Mouse (Mus musculus) intestine, postnatal 0 days (tissue): ENCODE data around the gene Fam193a. TPM values are rescaled to one million over a fixed set of nuclear protein-coding genes. Genes with fewer than 3 reads are reported as not detected.

Source experiments
- ATAC-seq: fragments of 200-750 bp; cut with Nextera tagmentation; 2 replicates; pipeline ENCODE4 v1.8.0; 2017; ENCODE audit warnings: mild to moderate bottlenecking, moderate TSS enrichment, moderate library complexity
- H3K27ac ChIP-seq: fragments of 300-500 bp; sonication (generic); 2 replicates; pipeline ENCODE4 v1.5.1; 2014; ENCODE audit warnings: mild to moderate bottlenecking, low read depth, low read length, moderate library complexity
- H3K27me3 ChIP-seq: fragments of 300-500 bp; sonication (generic); replicated peaks from 2 replicates; pipeline ENCODE4 v1.6.1; 2014; ENCODE audit warnings: low read length, mixed read lengths; ENCODE audit not compliant: control insufficient read depth, insufficient read depth
- H3K36me3 ChIP-seq: fragments of 300-500 bp; sonication (generic); 2 replicates; pipeline ENCODE4 v1.6.1; 2014; ENCODE audit warnings: mild to moderate bottlenecking, moderate library complexity; ENCODE audit not compliant: control insufficient read depth, insufficient read depth
- H3K4me1 ChIP-seq: fragments of 300-500 bp; sonication (generic); replicated peaks from 2 replicates; pipeline ENCODE4 v1.6.1; 2014; ENCODE audit warnings: antibody characterized with exemption, low read length, mixed read lengths; ENCODE audit not compliant: control insufficient read depth, insufficient read depth
- H3K4me2 ChIP-seq: fragments of 300-500 bp; sonication (generic); replicated peaks from 2 replicates; pipeline ENCODE4 v1.6.1; 2014; ENCODE audit warnings: low read depth, mild to moderate bottlenecking, moderate library complexity
- H3K4me3 ChIP-seq: fragments of 300-500 bp; sonication (generic); 2 replicates; pipeline ENCODE4 v1.5.1; 2014; ENCODE audit warnings: low read depth, low read length
- H3K9ac ChIP-seq: fragments of 300-500 bp; sonication (generic); 2 replicates; pipeline ENCODE4 v1.6.1; 2014; ENCODE audit warnings: mild to moderate bottlenecking, low read depth, low read length
- H3K9me3 ChIP-seq: fragments of 300-500 bp; sonication (generic); 2 replicates; pipeline ENCODE4 v1.6.1; 2016; ENCODE audit warnings: mixed run types; ENCODE audit not compliant: control insufficient read depth
- CTCF ChIP-seq: sonication (generic); IDR thresholded peaks from 2 replicates; pipeline ENCODE4 v1.5.1; 2016; ENCODE audit warnings: low read depth, mild to moderate bottlenecking, control low read depth, antibody characterized with exemption, moderate library complexity
- WGBS: fragments of 180-500 bp; shearing (Covaris S2); extraction: QIAGEN DNeasy Blood & Tissue Kit; methylation state at CpG from one replicate; pipeline ENCODE4 v1.1.7; 2014; 5-methylcytosine and 5-hydroxymethylcytosine counted together
- polyA plus RNA-seq: library from polyadenylated mRNA; unstranded; fragments of >200 nt; fragmentation: Nextera tagmentation; extraction: Ambion mirVana; gene quantifications from 2 replicates; pipeline ENCODE4 v1.2.1, GENCODE M21; 2015

The Fam193a gene
- polyA plus RNA-seq, 1 experiment from 2014 or later, result 4.3 TPM

DNA sequence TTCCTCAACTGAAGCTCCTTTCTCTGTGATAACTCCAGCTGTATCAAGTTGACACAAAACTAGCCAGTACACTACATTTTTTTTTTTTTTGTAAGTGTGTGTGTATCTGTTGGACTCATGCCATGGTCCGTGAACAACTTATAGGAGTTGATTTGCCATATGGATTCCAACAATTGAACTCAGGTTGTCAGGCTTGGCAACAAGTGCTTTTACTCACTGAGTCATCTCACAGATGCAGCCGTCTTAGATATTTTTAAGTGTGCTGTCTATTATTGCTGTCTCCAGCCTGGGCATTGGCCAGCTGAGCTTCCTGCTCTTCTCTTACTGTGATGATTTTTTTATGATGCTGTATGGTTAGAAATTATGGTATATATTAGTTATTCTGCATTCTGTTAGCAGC, 44.2 kb downstream of the Fam193a start:
- Histone ChIP-seq H3K4me1 (0 out of 2 replicates have a peak, but pooled peaks cover 3% of the 10 kb centered on the region), H3K27ac (no peak overlapping the region), H3K27me3 (no peaks in the 10 kb centered on the region), H3K9me3 (no peaks in the 10 kb centered on the region), H3K4me3 (no peak overlapping the region), H3K9ac (no peak overlapping the region), H3K36me3 (0 out of 2 replicates have a peak, but pooled peaks cover 5% of the 10 kb centered on the region), H3K4me2 (no peak overlapping the region)
- no peak for TF ChIP-seq CTCF
- ATAC-seq, result no peak
- WGBS, result 70% methylated on average over 2 of the region's 2 CpGs

GRCm38 (mm10) chr5:34417251-34418008, 47.7 kb downstream of the Fam193a start:
- H3K27ac ChIP-seq, result no peak overlapping the region
- no peak for ATAC-seq
- H3K27me3 ChIP-seq, result no peaks in the 10 kb centered on the region
- no peak overlapping the region for H3K4me3 ChIP-seq
- no peaks in the 10 kb centered on the region for H3K9me3 ChIP-seq
- 82% methylated on average over 3 of the region's 3 CpGs for WGBS
- H3K4me2 ChIP-seq, result no peak overlapping the region
- H3K4me1 ChIP-seq, result 0 out of 2 replicates have a peak, but pooled peaks cover 3% of the 10 kb centered on the region
- H3K9ac ChIP-seq, result no peak overlapping the region
- no peak for TF ChIP-seq CTCF
- H3K36me3 ChIP-seq, result peaks cover 21% of the 10 kb centered on the region

DNA sequence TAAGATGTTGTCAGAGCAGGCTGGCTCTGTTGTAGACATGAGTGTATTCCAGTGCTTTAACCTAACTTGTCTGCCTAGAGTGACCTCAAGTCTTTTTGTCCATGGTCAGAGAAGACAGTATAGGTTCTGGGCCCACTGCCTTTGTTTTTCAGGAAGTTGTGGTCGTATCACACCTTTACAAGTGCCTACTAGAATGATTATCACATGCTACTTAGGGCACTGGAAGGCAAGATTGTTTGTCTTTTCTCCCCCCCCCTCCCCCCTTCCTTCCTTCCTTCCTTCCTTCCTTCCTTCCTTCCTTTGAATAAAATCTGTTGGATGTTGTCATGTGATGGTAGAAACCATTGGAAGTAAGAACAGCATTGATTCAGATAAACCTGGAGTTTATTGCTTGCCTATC, 49.5 kb downstream of the Fam193a start:
- H3K27me3 ChIP-seq, result no peaks in the 10 kb centered on the region
- TF ChIP-seq CTCF, result no peak
- peaks cover 20% of the 10 kb centered on the region for H3K36me3 ChIP-seq
- ATAC-seq, result no peak
- 87% methylated on average over 1 of the region's 1 CpGs for WGBS
- no peak overlapping the region for H3K27ac ChIP-seq
- no peak overlapping the region for H3K4me3 ChIP-seq
- H3K9me3 ChIP-seq, result no peaks in the 10 kb centered on the region
- H3K4me2 ChIP-seq, result no peak overlapping the region
- H3K9ac ChIP-seq, result no peak overlapping the region
- 0 out of 2 replicates have a peak, but pooled peaks cover 3% of the 10 kb centered on the region for H3K4me1 ChIP-seq

- no peaks in the 10 kb centered on the region for H3K27me3 ChIP-seq
- H3K9me3 ChIP-seq, result no peaks in the 10 kb centered on the region
- H3K4me3 ChIP-seq, result no peak overlapping the region
- WGBS, result 88% methylated on average over 3 of the region's 3 CpGs
- H3K9ac ChIP-seq, result no peak overlapping the region
- ATAC-seq, result no peak
- H3K4me2 ChIP-seq, result no peak overlapping the region
- H3K27ac ChIP-seq, result no peak overlapping the region
- H3K36me3 ChIP-seq, result peaks cover 54% of the 10 kb centered on the region
- no peak for TF ChIP-seq CTCF
- H3K4me1 ChIP-seq, result no peaks in the 10 kb centered on the region
Observed at GRCm38 (mm10) chr5:34430776-34431175, 61.0 kb downstream of the Fam193a start.

- peak; percentile 47; the same call in 1 of the 2 replicates for ATAC-seq
- Histone ChIP-seq H3K36me3 (peaks cover 58% of the 10 kb centered on the region), H3K27ac (no peak overlapping the region), H3K4me3 (no peak overlapping the region), H3K4me2 (no peak overlapping the region), H3K4me1 (no peaks in the 10 kb centered on the region), H3K9me3 (no peaks in the 10 kb centered on the region), H3K27me3 (no peaks in the 10 kb centered on the region), H3K9ac (no peak overlapping the region)
- WGBS, result 48% methylated on average over 1 of the region's 1 CpGs
- TF ChIP-seq CTCF, result no peak
Observed at GRCm38 (mm10) chr5:34433786-34434185, 64.1 kb downstream of the Fam193a start.

DNA sequence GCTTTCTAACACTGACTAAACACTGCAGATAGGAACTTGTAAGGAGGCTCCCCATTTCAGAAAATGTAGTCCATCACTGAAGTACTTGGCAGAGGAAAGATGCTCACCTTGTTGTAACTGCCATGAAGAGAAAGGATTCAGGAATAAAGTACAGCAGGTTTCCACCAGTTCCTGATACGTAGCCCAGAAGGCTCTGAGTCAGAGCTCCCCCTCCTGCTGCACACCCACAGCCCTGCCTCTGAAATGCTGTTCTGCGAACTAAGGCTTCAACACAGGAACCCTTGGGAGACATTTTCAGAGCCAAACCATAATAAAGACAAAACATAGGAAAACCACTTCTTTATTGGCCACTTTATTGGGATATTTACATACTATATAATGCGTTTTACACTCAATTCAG, 64.5 kb downstream of the Fam193a start:
- H3K9ac ChIP-seq, result no peak overlapping the region
- no peaks in the 10 kb centered on the region for H3K4me1 ChIP-seq
- no peak for ATAC-seq
- 82% methylated on average over 3 of the region's 3 CpGs for WGBS
- H3K36me3 ChIP-seq, result peaks cover 63% of the 10 kb centered on the region
- no peak overlapping the region for H3K27ac ChIP-seq
- H3K9me3 ChIP-seq, result no peaks in the 10 kb centered on the region
- no peak overlapping the region for H3K4me2 ChIP-seq
- H3K4me3 ChIP-seq, result no peak overlapping the region
- TF ChIP-seq CTCF, result no peak
- no peaks in the 10 kb centered on the region for H3K27me3 ChIP-seq
